Mouse (Mus musculus): ENCODE data around the gene Col17a1. TPM values are rescaled to one million over a fixed set of nuclear protein-coding genes. Genes with fewer than 3 reads are reported as not detected.

Gene Col17a1
- polyA plus RNA-seq, 1 experiment: 0.27 TPM

- no peaks in the 10 kb centered on the region for H3K4me1 ChIP-seq (ENCODE audit: control insufficient read depth, insufficient read depth, low read length)
- peak; percentile 6 for DNase-seq
- H3K27ac ChIP-seq (ENCODE audit: insufficient read depth, low read depth, low read length): no peak overlapping the region
- no peaks in the 10 kb centered on the region for H3K36me3 ChIP-seq (ENCODE audit: control insufficient read depth, insufficient read depth, low read length)
- TF ChIP-seq POLR2A (IDR thresholded peaks at IDR 0.05; ENCODE audit: low read depth, low read length) (no peak), CTCF (conservative IDR thresholded peaks at IDR 0.05; ENCODE audit: insufficient read depth, insufficient read length, low read depth, low read length) (no peak)
- H3K27me3 ChIP-seq (replicated peaks; ENCODE audit: control insufficient read depth, insufficient read depth, low read length): no peaks in the 10 kb centered on the region
- WGBS: 36% methylated on average over 9 of the region's 9 CpGs
- H3K4me3 ChIP-seq (ENCODE audit: insufficient read depth, low read depth, low read length): no peak overlapping the region
These were observed 7.8 kb upstream of the Col17a1 start for GRCm38 (mm10) chr19:47699743-47700142.

- 73% methylated on average over 9 of the region's 9 CpGs for WGBS
- Histone ChIP-seq H3K4me1 (ENCODE audit: control insufficient read depth, insufficient read depth, low read length) (no peaks in the 10 kb centered on the region), H3K27ac (ENCODE audit: insufficient read depth, low read depth, low read length) (no peak overlapping the region), H3K27me3 (replicated peaks; ENCODE audit: control insufficient read depth, insufficient read depth, low read length) (no peaks in the 10 kb centered on the region), H3K4me3 (ENCODE audit: insufficient read depth, low read depth, low read length) (no peak overlapping the region), H3K36me3 (ENCODE audit: control insufficient read depth, insufficient read depth, low read length) (no peaks in the 10 kb centered on the region)
- no peak for TF ChIP-seq POLR2A (IDR thresholded peaks at IDR 0.05; ENCODE audit: low read depth, low read length)
- TF ChIP-seq CTCF (conservative IDR thresholded peaks at IDR 0.05; ENCODE audit: insufficient read depth, insufficient read length, low read depth, low read length): no peak
- DNase-seq: no peak
These were observed 6.4 kb upstream of the Col17a1 start for GRCm38 (mm10) chr19:47698266-47698665.

GRCm38 (mm10) chr19:47697067-47697466 lies 5.2 kb upstream of the Col17a1 start:
- 79% methylated on average over 11 of the region's 11 CpGs for WGBS
- DNase-seq: peak; percentile 8
- H3K27me3 ChIP-seq (replicated peaks; ENCODE audit: control insufficient read depth, insufficient read depth, low read length): no peaks in the 10 kb centered on the region
- no peaks in the 10 kb centered on the region for H3K36me3 ChIP-seq (ENCODE audit: control insufficient read depth, insufficient read depth, low read length)
- H3K27ac ChIP-seq (ENCODE audit: insufficient read depth, low read depth, low read length): no peak overlapping the region
- H3K4me3 ChIP-seq (ENCODE audit: insufficient read depth, low read depth, low read length): no peak overlapping the region
- TF ChIP-seq POLR2A (IDR thresholded peaks at IDR 0.05; ENCODE audit: low read depth, low read length): no peak
- TF ChIP-seq CTCF (conservative IDR thresholded peaks at IDR 0.05; ENCODE audit: insufficient read depth, insufficient read length, low read depth, low read length): no peak
- H3K4me1 ChIP-seq (ENCODE audit: control insufficient read depth, insufficient read depth, low read length): no peaks in the 10 kb centered on the region

- no peak overlapping the region for H3K27ac ChIP-seq (ENCODE audit: insufficient read depth, low read depth, low read length)
- no peaks in the 10 kb centered on the region for H3K27me3 ChIP-seq (replicated peaks; ENCODE audit: control insufficient read depth, insufficient read depth, low read length)
- TF ChIP-seq CTCF (conservative IDR thresholded peaks at IDR 0.05; ENCODE audit: insufficient read depth, insufficient read length, low read depth, low read length) (no peak), POLR2A (IDR thresholded peaks at IDR 0.05; ENCODE audit: low read depth, low read length) (no peak)
- H3K4me1 ChIP-seq (ENCODE audit: control insufficient read depth, insufficient read depth, low read length): no peaks in the 10 kb centered on the region
- no peaks in the 10 kb centered on the region for H3K36me3 ChIP-seq (ENCODE audit: control insufficient read depth, insufficient read depth, low read length)
- DNase-seq: no peak
- WGBS: 96% methylated on average over 8 of the region's 8 CpGs
- no peak overlapping the region for H3K4me3 ChIP-seq (ENCODE audit: insufficient read depth, low read depth, low read length)
These were observed 4.5 kb upstream of the Col17a1 start for GRCm38 (mm10) chr19:47696411-47696810.

- TF ChIP-seq POLR2A (IDR thresholded peaks at IDR 0.05; ENCODE audit: low read depth, low read length) (no peak), CTCF (conservative IDR thresholded peaks at IDR 0.05; ENCODE audit: insufficient read depth, insufficient read length, low read depth, low read length) (no peak)
- Histone ChIP-seq H3K27ac (ENCODE audit: insufficient read depth, low read depth, low read length) (no peak overlapping the region), H3K4me3 (ENCODE audit: insufficient read depth, low read depth, low read length) (no peak overlapping the region), H3K36me3 (ENCODE audit: control insufficient read depth, insufficient read depth, low read length) (no peaks in the 10 kb centered on the region), H3K4me1 (ENCODE audit: control insufficient read depth, insufficient read depth, low read length) (no peaks in the 10 kb centered on the region), H3K27me3 (replicated peaks; ENCODE audit: control insufficient read depth, insufficient read depth, low read length) (no peaks in the 10 kb centered on the region)
- no peak for DNase-seq
- 85% methylated on average over 6 of the region's 6 CpGs for WGBS
These were observed 3.8 kb upstream of the Col17a1 start for GRCm38 (mm10) chr19:47695725-47696124.

GRCm38 (mm10) chr19:47689592-47689991 lies 2.3 kb downstream of the Col17a1 start:
- H3K27me3 ChIP-seq (replicated peaks; ENCODE audit: control insufficient read depth, insufficient read depth, low read length): no peaks in the 10 kb centered on the region
- TF ChIP-seq POLR2A (IDR thresholded peaks at IDR 0.05; ENCODE audit: low read depth, low read length): no peak
- TF ChIP-seq CTCF (conservative IDR thresholded peaks at IDR 0.05; ENCODE audit: insufficient read depth, insufficient read length, low read depth, low read length): no peak
- no peaks in the 10 kb centered on the region for H3K36me3 ChIP-seq (ENCODE audit: control insufficient read depth, insufficient read depth, low read length)
- no peak overlapping the region for H3K27ac ChIP-seq (ENCODE audit: insufficient read depth, low read depth, low read length)
- 86% methylated on average over 7 of the region's 7 CpGs for WGBS
- no peak overlapping the region for H3K4me3 ChIP-seq (ENCODE audit: insufficient read depth, low read depth, low read length)
- DNase-seq: no peak
- no peaks in the 10 kb centered on the region for H3K4me1 ChIP-seq (ENCODE audit: control insufficient read depth, insufficient read depth, low read length)

GRCm38 (mm10) chr19:47678675-47679074 lies 13.2 kb downstream of the Col17a1 start:
- DNase-seq: no peak
- Histone ChIP-seq H3K27ac (ENCODE audit: insufficient read depth, low read depth, low read length) (no peak overlapping the region), H3K4me1 (ENCODE audit: control insufficient read depth, insufficient read depth, low read length) (no peaks in the 10 kb centered on the region), H3K27me3 (replicated peaks; ENCODE audit: control insufficient read depth, insufficient read depth, low read length) (no peaks in the 10 kb centered on the region), H3K36me3 (ENCODE audit: control insufficient read depth, insufficient read depth, low read length) (no peaks in the 10 kb centered on the region), H3K4me3 (ENCODE audit: insufficient read depth, low read depth, low read length) (no peak overlapping the region)
- TF ChIP-seq POLR2A (IDR thresholded peaks at IDR 0.05; ENCODE audit: low read depth, low read length): no peak
- no peak for TF ChIP-seq CTCF (conservative IDR thresholded peaks at IDR 0.05; ENCODE audit: insufficient read depth, insufficient read length, low read depth, low read length)
- 82% methylated on average over 12 of the region's 12 CpGs for WGBS

GRCm38 (mm10) chr19:47674419-47674818 lies 17.5 kb downstream of the Col17a1 start:
- Histone ChIP-seq H3K27me3 (replicated peaks; ENCODE audit: control insufficient read depth, insufficient read depth, low read length) (no peaks in the 10 kb centered on the region), H3K27ac (ENCODE audit: insufficient read depth, low read depth, low read length) (no peak overlapping the region), H3K4me1 (ENCODE audit: control insufficient read depth, insufficient read depth, low read length) (no peaks in the 10 kb centered on the region), H3K36me3 (ENCODE audit: control insufficient read depth, insufficient read depth, low read length) (no peaks in the 10 kb centered on the region), H3K4me3 (ENCODE audit: insufficient read depth, low read depth, low read length) (no peak overlapping the region)
- WGBS: 45% methylated on average over 8 of the region's 8 CpGs
- peak; percentile 35 for DNase-seq
- TF ChIP-seq POLR2A (IDR thresholded peaks at IDR 0.05; ENCODE audit: low read depth, low read length) (no peak), CTCF (conservative IDR thresholded peaks at IDR 0.05; ENCODE audit: insufficient read depth, insufficient read length, low read depth, low read length) (peak; percentile 66)
